Mouse (Mus musculus) CD4-positive, CD25-positive, alpha-beta regulatory T cell, adult 2 months (primary cell): ENCODE measurements around the gene Apold1.

ENCODE experiments used
- DNase-seq: peaks from one replicate; pipeline ENCODE4 v3.0.0-alpha.2; 2012; ENCODE audit warnings: low read depth, low spot score

The Apold1 gene

GRCm38 (mm10) chr6:134972096-134972495 lies 9.4 kb upstream of the Apold1 start:
- no peak for DNase-seq

GRCm38 (mm10) chr6:134976628-134977027 lies 4.9 kb upstream of the Apold1 start:
- no peak for DNase-seq

- DNase-seq, result peak; percentile 88
Measured at GRCm38 (mm10) chr6:134983529-134984370, 2.2 kb downstream of the Apold1 start.

GRCm38 (mm10) chr6:134984748-134985147 lies 3.2 kb downstream of the Apold1 start:
- peak; percentile 45 for DNase-seq

GRCm38 (mm10) chr6:134988377-134988776 lies 6.9 kb downstream of the Apold1 start:
- DNase-seq, result no peak

GRCm38 (mm10) chr6:134990674-134991073 lies 9.2 kb downstream of the Apold1 start:
- DNase-seq, result no peak

GRCm38 (mm10) chr6:134994031-134994651 lies 12.6 kb downstream of the Apold1 start:
- DNase-seq, result no peak

GRCm38 (mm10) chr6:134994985-134995384 lies 13.5 kb downstream of the Apold1 start:
- no peak for DNase-seq

- DNase-seq, result peak; percentile 26
Measured at GRCm38 (mm10) chr6:134996918-134997317, 15.4 kb downstream of the Apold1 start.

GRCm38 (mm10) chr6:134998076-134998475 lies 16.6 kb downstream of the Apold1 start:
- no peak for DNase-seq

- DNase-seq, result no peak
Measured at GRCm38 (mm10) chr6:134998781-134999180, 17.3 kb downstream of the Apold1 start.

- no peak for DNase-seq
Measured at GRCm38 (mm10) chr6:135000272-135000671, 18.8 kb downstream of the Apold1 start.

- DNase-seq, result no peak
Measured at GRCm38 (mm10) chr6:135001991-135002390, 20.5 kb downstream of the Apold1 start.

- no peak for DNase-seq
Measured at GRCm38 (mm10) chr6:135006372-135006771, 24.9 kb downstream of the Apold1 start.

- DNase-seq, result peak; percentile 97
Measured at GRCm38 (mm10) chr6:135011048-135011733, 29.7 kb downstream of the Apold1 start, which contains the start of gene Ddx47. Gene Ddx47 (plus strand): TSS chr6:135011612.

GRCm38 (mm10) chr6:135011734-135012116 lies 30.2 kb downstream of the Apold1 start:
- no peak for DNase-seq

- no peak for DNase-seq
Measured at GRCm38 (mm10) chr6:135017211-135017610, 35.7 kb downstream of the Apold1 start.

GRCm38 (mm10) chr6:135019564-135019963 lies 38.0 kb downstream of the Apold1 start:
- no peak for DNase-seq

- DNase-seq, result no peak
Measured at GRCm38 (mm10) chr6:135021633-135022032, 40.1 kb downstream of the Apold1 start.

- DNase-seq, result no peak
Measured at GRCm38 (mm10) chr6:135023379-135023778, 41.9 kb downstream of the Apold1 start.

GRCm38 (mm10) chr6:135024781-135025420 lies 43.4 kb downstream of the Apold1 start:
- no peak for DNase-seq

- DNase-seq, result peak; percentile 62
Measured at GRCm38 (mm10) chr6:135026232-135026631, 44.7 kb downstream of the Apold1 start.
